Mouse (Mus musculus) neural tube, embryonic 11.5 days (tissue): ENCODE measurements at regions not wholly inside any gene's neighbourhood (a gene's known extent, or its start where the extent isn't known, plus 50 kb on each side); places are given as distances from the start of the nearest gene placed in this dataset.

Experiments used
- ATAC-seq: fragments of 200-750 bp; cut with Nextera tagmentation; 2 replicates; pipeline ENCODE4 v1.8.0; 2017; ENCODE audit warnings: moderate number of reproducible peaks, mild to moderate bottlenecking, moderate TSS enrichment, moderate library complexity; ENCODE audit not compliant: insufficient read depth, low FRiP score, low TSS enrichment
- DNase-seq: peaks from one replicate; pipeline ENCODE4 v3.0.0-alpha.2; 2015; ENCODE audit warnings: low spot score
- H3K27ac ChIP-seq: fragments of 300-500 bp; sonication (generic); 2 replicates; pipeline ENCODE4 v1.5.1; 2014; ENCODE audit warnings: low read depth, mild to moderate bottlenecking, low read length
- H3K27me3 ChIP-seq: fragments of 300-500 bp; sonication (generic); 2 replicates; pipeline ENCODE4 v1.6.1; 2014; ENCODE audit warnings: mild to moderate bottlenecking, low read length, mixed read lengths; ENCODE audit not compliant: control insufficient read depth, insufficient read depth
- H3K36me3 ChIP-seq: fragments of 300-500 bp; sonication (generic); 2 replicates; pipeline ENCODE4 v1.6.1; 2014; ENCODE audit warnings: mild to moderate bottlenecking, low read length, moderate library complexity, mixed read lengths; ENCODE audit not compliant: control insufficient read depth, insufficient read depth
- H3K4me1 ChIP-seq: fragments of 300-500 bp; sonication (generic); 2 replicates; pipeline ENCODE4 v1.6.1; 2014; ENCODE audit warnings: low read length, mixed read lengths; ENCODE audit not compliant: control insufficient read depth, insufficient read depth
- H3K4me2 ChIP-seq: fragments of 300-500 bp; sonication (generic); 2 replicates; pipeline ENCODE4 v1.6.1; 2014; ENCODE audit warnings: low read depth, mild to moderate bottlenecking, moderate library complexity
- H3K4me3 ChIP-seq: fragments of 300-500 bp; sonication (generic); 2 replicates; pipeline ENCODE4 v1.5.1; 2014; ENCODE audit warnings: low read depth, low read length
- H3K9ac ChIP-seq: fragments of 300-500 bp; sonication (generic); 2 replicates; pipeline ENCODE4 v1.6.1; 2014; ENCODE audit warnings: mild to moderate bottlenecking, low read length
- H3K9me3 ChIP-seq: fragments of 300-500 bp; sonication (generic); 2 replicates; pipeline ENCODE4 v1.6.1; 2016; ENCODE audit warnings: low read length; ENCODE audit not compliant: control insufficient read depth
- WGBS: fragments of 180-500 bp; shearing (Covaris S2); extraction: QIAGEN DNeasy Blood & Tissue Kit; methylation state at CpG from one replicate; pipeline ENCODE4 v1.1.7; 2014; 5-methylcytosine and 5-hydroxymethylcytosine counted together

- Histone ChIP-seq H3K36me3 (no peaks in the 10 kb centered on the region), H3K9me3 (no peaks in the 10 kb centered on the region), H3K27ac (no peak overlapping the region), H3K4me1 (no peaks in the 10 kb centered on the region), H3K9ac (no peak overlapping the region), H3K4me3 (no peak overlapping the region), H3K27me3 (no peaks in the 10 kb centered on the region), H3K4me2 (no peak overlapping the region)
- 75% methylated on average over 6 of the region's 6 CpGs for WGBS
- DNase-seq (no peak), ATAC-seq (no peak)
Measured at GRCm38 (mm10) chr3:128723100-128723499, 476.6 kb upstream of the Pitx2 start.

- DNase-seq (no peak), ATAC-seq (no peak)
- H3K9ac ChIP-seq = no peak overlapping the region
- H3K27ac ChIP-seq = no peak overlapping the region
- H3K36me3 ChIP-seq = no peaks in the 10 kb centered on the region
- H3K4me2 ChIP-seq = no peak overlapping the region
- no peak overlapping the region for H3K4me3 ChIP-seq
- 49% methylated on average over 5 of the region's 5 CpGs for WGBS
- no peaks in the 10 kb centered on the region for H3K4me1 ChIP-seq
- H3K27me3 ChIP-seq = no peaks in the 10 kb centered on the region
- no peaks in the 10 kb centered on the region for H3K9me3 ChIP-seq
Measured at GRCm38 (mm10) chr3:128720276-128720675, 479.4 kb upstream of the Pitx2 start.

DNA sequence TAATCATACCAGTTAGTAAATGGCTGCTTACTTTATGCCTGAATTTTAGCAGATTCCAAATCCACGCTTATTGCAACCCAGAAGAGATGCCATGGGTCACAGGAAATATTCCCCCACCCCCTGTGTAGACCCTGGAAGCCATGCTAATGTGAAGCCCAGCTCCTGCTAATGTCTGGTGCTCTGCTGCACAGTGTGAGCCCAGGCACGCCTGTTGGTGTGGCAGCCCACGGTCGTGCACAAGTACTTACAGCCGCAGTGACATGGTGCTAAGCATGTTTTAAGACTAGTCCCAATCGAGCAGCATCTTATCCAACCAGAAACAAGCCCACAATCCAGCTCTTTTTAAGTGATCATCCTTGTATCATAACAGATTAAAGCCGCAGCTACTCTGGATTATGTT, 480.5 kb upstream of the Pitx2 start:
- no peaks in the 10 kb centered on the region for H3K4me1 ChIP-seq
- no peak overlapping the region for H3K9ac ChIP-seq
- ATAC-seq (no peak), DNase-seq (no peak)
- no peaks in the 10 kb centered on the region for H3K27me3 ChIP-seq
- H3K27ac ChIP-seq = no peak overlapping the region
- no peaks in the 10 kb centered on the region for H3K9me3 ChIP-seq
- H3K4me2 ChIP-seq = no peak overlapping the region
- WGBS = 66% methylated on average over 7 of the region's 7 CpGs
- H3K36me3 ChIP-seq = no peaks in the 10 kb centered on the region
- no peak overlapping the region for H3K4me3 ChIP-seq

DNA sequence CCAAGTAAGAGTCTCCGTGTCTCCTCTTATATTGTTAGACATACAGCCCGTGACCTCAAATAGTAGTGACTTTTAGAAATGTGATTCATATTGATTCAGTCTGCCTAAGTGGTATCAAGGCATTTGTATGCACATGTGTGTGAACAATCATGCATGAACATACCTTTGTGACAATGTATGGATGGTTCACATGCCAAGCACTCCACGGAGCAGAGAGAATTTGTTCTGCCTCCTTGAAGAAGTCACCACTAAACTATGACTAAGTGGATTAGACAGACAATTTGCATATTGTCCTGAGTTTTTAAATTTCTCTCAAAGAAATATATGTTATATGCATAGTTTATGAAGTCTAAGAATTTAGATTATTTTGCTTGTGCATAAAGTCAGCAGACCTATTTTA, 492.4 kb upstream of the Pitx2 start:
- no peak overlapping the region for H3K9ac ChIP-seq
- H3K27ac ChIP-seq = no peak overlapping the region
- no peak for ATAC-seq
- H3K4me3 ChIP-seq = no peak overlapping the region
- H3K4me2 ChIP-seq = no peak overlapping the region
- no peaks in the 10 kb centered on the region for H3K27me3 ChIP-seq
- H3K36me3 ChIP-seq = no peaks in the 10 kb centered on the region
- WGBS = 82% methylated on average over 3 of the region's 3 CpGs
- no peaks in the 10 kb centered on the region for H3K9me3 ChIP-seq
- DNase-seq = no peak
- H3K4me1 ChIP-seq = no peaks in the 10 kb centered on the region

GRCm38 (mm10) chr3:128668468-128669127, 531.1 kb upstream of the Pitx2 start:
- 65% methylated on average over 8 of the region's 8 CpGs for WGBS

DNA sequence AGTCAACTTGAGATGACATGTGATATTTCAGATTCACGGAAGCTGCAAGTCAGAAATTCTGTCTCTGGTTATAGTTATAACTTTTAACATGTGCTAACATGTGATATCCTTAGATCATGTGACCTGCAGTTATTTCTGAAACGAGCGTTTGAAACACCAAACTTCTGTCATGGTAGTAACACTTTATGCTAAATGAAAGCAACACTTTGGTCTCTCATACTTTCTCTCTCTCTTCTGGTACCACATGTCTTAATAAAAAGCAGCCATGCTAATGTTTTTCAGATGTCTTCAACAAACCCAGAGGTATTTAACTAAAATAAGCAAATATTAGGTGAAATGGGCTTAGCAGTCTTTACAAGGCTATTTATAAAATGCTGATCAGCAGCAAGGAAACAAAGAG, 534.5 kb upstream of the Pitx2 start:
- H3K9me3 ChIP-seq = no peaks in the 10 kb centered on the region
- no peak overlapping the region for H3K4me2 ChIP-seq
- no peaks in the 10 kb centered on the region for H3K27me3 ChIP-seq
- H3K27ac ChIP-seq = no peak overlapping the region
- H3K9ac ChIP-seq = no peak overlapping the region
- DNase-seq (no peak), ATAC-seq (no peak)
- H3K4me1 ChIP-seq = no peaks in the 10 kb centered on the region
- no peaks in the 10 kb centered on the region for H3K36me3 ChIP-seq
- no peak overlapping the region for H3K4me3 ChIP-seq
- 83% methylated on average over 3 of the region's 3 CpGs for WGBS

More at GRCm38 (mm10) chr3:128668468-128669127, 531.1 kb upstream of the Pitx2 start:
- no peaks in the 10 kb centered on the region for H3K36me3 ChIP-seq
- no peak overlapping the region for H3K4me3 ChIP-seq
- H3K4me1 ChIP-seq = no peaks in the 10 kb centered on the region
- H3K9me3 ChIP-seq = no peaks in the 10 kb centered on the region
- no peak overlapping the region for H3K4me2 ChIP-seq
- H3K27ac ChIP-seq = no peak overlapping the region
- DNase-seq = peak; percentile 15
- no peak for ATAC-seq
- H3K27me3 ChIP-seq = no peaks in the 10 kb centered on the region
- no peak overlapping the region for H3K9ac ChIP-seq

DNA sequence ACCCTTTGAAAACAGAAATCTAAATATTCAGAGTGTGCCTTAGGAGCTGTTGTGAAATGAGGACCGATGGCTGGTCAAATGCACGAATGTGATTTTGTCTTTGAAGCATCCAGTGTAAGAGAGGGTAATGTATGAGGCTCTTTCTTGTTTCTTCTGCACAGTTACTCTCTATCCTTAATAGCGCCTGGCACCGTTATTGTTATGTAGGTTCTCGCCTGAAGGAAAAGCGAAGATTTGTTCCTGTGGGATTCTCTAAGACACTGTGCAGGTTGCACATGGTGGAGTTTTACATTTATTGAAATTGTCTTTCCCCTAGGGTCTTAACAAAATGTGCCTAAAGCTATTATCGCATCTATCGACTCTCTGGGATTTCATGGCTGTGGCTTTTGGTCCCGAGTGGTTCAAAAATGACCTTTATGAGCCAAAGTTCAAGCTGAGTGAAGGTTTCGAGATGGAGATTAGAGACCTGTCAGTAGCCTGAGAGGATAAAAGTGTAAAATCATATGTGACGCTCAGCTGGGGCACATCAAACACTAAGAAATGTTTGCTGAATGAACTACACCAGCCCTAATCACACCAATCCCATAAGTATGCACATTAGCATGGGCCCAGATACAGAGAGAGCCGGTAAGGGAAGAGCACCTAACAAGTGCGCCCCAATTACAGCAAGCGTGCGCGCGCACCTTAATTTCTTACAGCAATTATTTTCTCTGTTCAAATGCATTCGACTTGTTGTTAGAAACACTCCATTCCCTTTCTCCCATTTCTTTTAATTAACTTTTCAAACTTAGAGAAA, 562.5 kb upstream of the Pitx2 start:
- no peaks in the 10 kb centered on the region for H3K4me1 ChIP-seq
- DNase-seq (no peak), ATAC-seq (no peak)
- H3K27me3 ChIP-seq = no peaks in the 10 kb centered on the region
- no peak overlapping the region for H3K4me2 ChIP-seq
- H3K36me3 ChIP-seq = no peaks in the 10 kb centered on the region
- no peaks in the 10 kb centered on the region for H3K9me3 ChIP-seq
- H3K9ac ChIP-seq = no peak overlapping the region
- 77% methylated on average over 18 of the region's 18 CpGs for WGBS
- no peak overlapping the region for H3K4me3 ChIP-seq
- H3K27ac ChIP-seq = no peak overlapping the region

DNA sequence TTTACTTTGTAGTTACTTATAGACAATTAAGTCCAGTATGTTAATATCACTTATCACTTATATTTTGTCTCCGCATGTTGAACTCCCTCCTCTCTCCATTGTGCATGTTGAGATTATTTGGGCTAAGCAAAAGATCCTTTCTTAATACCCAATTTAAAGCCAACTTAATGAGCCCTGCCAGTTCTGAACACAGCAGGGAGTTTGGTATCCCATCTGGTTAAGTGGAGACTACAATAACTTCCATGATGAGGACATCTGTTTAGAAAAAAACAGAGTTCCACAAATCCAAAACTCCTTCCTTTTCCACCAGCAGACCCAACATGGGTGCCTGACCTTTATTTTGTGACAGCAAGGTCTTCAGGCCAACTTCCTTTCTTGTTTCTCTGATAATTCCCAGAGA, 572.0 kb upstream of the Pitx2 start:
- Histone ChIP-seq H3K4me1 (no peaks in the 10 kb centered on the region), H3K4me2 (no peak overlapping the region), H3K9ac (no peak overlapping the region), H3K27ac (no peak overlapping the region), H3K4me3 (no peak overlapping the region), H3K9me3 (no peaks in the 10 kb centered on the region), H3K36me3 (no peaks in the 10 kb centered on the region), H3K27me3 (no peaks in the 10 kb centered on the region)
- DNase-seq = no peak
- WGBS = 86% methylated on average over 1 of the region's 1 CpGs
- ATAC-seq = no peak

GRCm38 (mm10) chr3:128616675-128617074, 583.0 kb upstream of the Pitx2 start:
- Histone ChIP-seq H3K9me3 (no peaks in the 10 kb centered on the region), H3K9ac (no peak overlapping the region), H3K27me3 (no peaks in the 10 kb centered on the region), H3K4me1 (no peaks in the 10 kb centered on the region), H3K36me3 (no peaks in the 10 kb centered on the region), H3K27ac (no peak overlapping the region), H3K4me3 (no peak overlapping the region), H3K4me2 (no peak overlapping the region)
- DNase-seq (no peak), ATAC-seq (no peak)
- WGBS = 80% methylated on average over 6 of the region's 6 CpGs
